Mouse (Mus musculus): Measurements from ENCODE around the gene Mus81.

DNA sequence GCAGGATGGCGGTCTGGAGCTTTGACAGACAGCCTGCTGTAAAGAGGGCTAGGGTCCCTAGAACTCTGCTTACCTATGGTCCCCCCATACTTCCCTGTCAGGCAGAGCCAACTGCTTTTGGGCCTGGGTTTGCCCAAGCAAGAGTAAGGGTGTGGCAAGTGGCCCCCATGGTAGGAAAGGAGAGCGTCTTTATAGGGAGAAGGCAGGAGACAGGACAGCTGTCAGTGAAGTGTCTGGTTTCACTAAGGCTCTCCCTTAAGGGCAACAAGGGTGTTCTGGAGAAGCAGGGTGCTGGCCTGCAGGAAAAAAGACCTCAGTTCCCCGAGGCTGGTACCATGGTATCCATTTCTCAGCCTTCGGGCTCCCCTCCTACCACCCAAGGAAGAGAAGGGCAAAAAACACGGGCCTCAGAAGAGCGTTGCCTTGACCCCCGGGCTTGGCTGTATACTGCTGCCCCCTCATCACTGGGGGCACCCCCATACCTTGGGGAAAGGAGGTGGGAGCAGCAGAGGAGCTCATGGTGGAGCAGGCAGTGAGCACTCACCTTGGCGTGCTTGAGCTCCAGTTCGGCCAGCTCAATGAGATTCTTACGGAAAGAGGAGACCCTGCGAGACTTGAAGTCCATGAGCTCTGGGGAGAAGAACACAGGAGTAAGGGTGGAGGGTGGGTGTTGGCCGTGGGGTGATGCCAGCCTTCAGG is 7.3 kb upstream of the Mus81 start:
- TF ChIP-seq CTCF (conservative IDR thresholded peaks at IDR 0.05; ENCODE audit: low read length): no peak
- TF ChIP-seq POU5F1 (IDR thresholded peaks at IDR 0.05; ENCODE audit: borderline replicate concordance, low read length): no peak
- no peak for TF ChIP-seq NANOG (IDR thresholded peaks at IDR 0.05; ENCODE audit: borderline replicate concordance, low read length)
